Mouse (Mus musculus): ENCODE results near the gene BC107364.
"Not testable (repeated sequence)": the region's sequence is repeated elsewhere in the genome, so short reads cannot be mapped to it uniquely, and the experiment has no call there.

The BC107364 gene

GRCm38 (mm10) chr3:96486064-96486827 is 34.1 kb upstream of the BC107364 start:
- DNase-seq (ENCODE audit: low read depth in 1 of 2, low spot score in 2 of 2) = not testable (repeated sequence)

- DNase-seq (ENCODE audit: low read depth in 1 of 2, low spot score in 2 of 2) = no peak
Measured at GRCm38 (mm10) chr3:96485361-96485760, 33.3 kb upstream of the BC107364 start.

GRCm38 (mm10) chr3:96484921-96485320 is 32.8 kb upstream of the BC107364 start:
- no peak for DNase-seq (ENCODE audit: low read depth in 1 of 2, low spot score in 2 of 2)

- no peak for DNase-seq (ENCODE audit: low read depth in 1 of 2, low spot score in 2 of 2)
Measured at GRCm38 (mm10) chr3:96483946-96484345, 31.8 kb upstream of the BC107364 start.

GRCm38 (mm10) chr3:96483044-96483443 is 30.9 kb upstream of the BC107364 start:
- DNase-seq (ENCODE audit: low read depth in 1 of 2, low spot score in 2 of 2) = not testable (repeated sequence)

GRCm38 (mm10) chr3:96482451-96482850 is 30.3 kb upstream of the BC107364 start:
- no peak for DNase-seq (ENCODE audit: low read depth in 1 of 2, low spot score in 2 of 2)

GRCm38 (mm10) chr3:96481856-96482255 is 29.8 kb upstream of the BC107364 start:
- DNase-seq (ENCODE audit: low read depth in 1 of 2, low spot score in 2 of 2) = no peak

- DNase-seq (ENCODE audit: low read depth in 1 of 2, low spot score in 2 of 2) = no peak
Measured at GRCm38 (mm10) chr3:96480684-96481270, 28.7 kb upstream of the BC107364 start.

GRCm38 (mm10) chr3:96479249-96479648 is 27.1 kb upstream of the BC107364 start:
- no peak for DNase-seq (ENCODE audit: low read depth in 1 of 2, low spot score in 2 of 2)

- DNase-seq (ENCODE audit: low read depth in 1 of 2, low spot score in 2 of 2) = no peak
Measured at GRCm38 (mm10) chr3:96477558-96477957, 25.5 kb upstream of the BC107364 start.

GRCm38 (mm10) chr3:96477084-96477483 is 25.0 kb upstream of the BC107364 start:
- no peak for DNase-seq (ENCODE audit: low read depth in 1 of 2, low spot score in 2 of 2)

- no peak for DNase-seq (ENCODE audit: low read depth in 1 of 2, low spot score in 2 of 2)
Measured at GRCm38 (mm10) chr3:96474909-96475655, 23.0 kb upstream of the BC107364 start.

- DNase-seq (ENCODE audit: low read depth in 1 of 2, low spot score in 2 of 2) = not testable (repeated sequence)
Measured at GRCm38 (mm10) chr3:96473556-96473955, 21.4 kb upstream of the BC107364 start.

- no peak for DNase-seq (ENCODE audit: low read depth in 1 of 2, low spot score in 2 of 2)
Measured at GRCm38 (mm10) chr3:96472066-96472465, 20.0 kb upstream of the BC107364 start.

- DNase-seq (ENCODE audit: low read depth in 1 of 2, low spot score in 2 of 2) = no peak
Measured at GRCm38 (mm10) chr3:96469626-96470025, 17.5 kb upstream of the BC107364 start.

GRCm38 (mm10) chr3:96468335-96468734 is 16.2 kb upstream of the BC107364 start:
- DNase-seq (ENCODE audit: low read depth in 1 of 2, low spot score in 2 of 2) = not testable (repeated sequence)

GRCm38 (mm10) chr3:96467641-96468040 is 15.5 kb upstream of the BC107364 start:
- no peak for DNase-seq (ENCODE audit: low read depth in 1 of 2, low spot score in 2 of 2)

- DNase-seq (ENCODE audit: low read depth in 1 of 2, low spot score in 2 of 2) = no peak
Measured at GRCm38 (mm10) chr3:96463891-96464290, 11.8 kb upstream of the BC107364 start.

GRCm38 (mm10) chr3:96460568-96460870 is 8.4 kb upstream of the BC107364 start:
- not testable (repeated sequence) for DNase-seq (ENCODE audit: low read depth in 1 of 2, low spot score in 2 of 2)

GRCm38 (mm10) chr3:96459757-96460567 is 7.9 kb upstream of the BC107364 start:
- not testable (repeated sequence) for DNase-seq (ENCODE audit: low read depth in 1 of 2, low spot score in 2 of 2)

GRCm38 (mm10) chr3:96458886-96459439 is 6.9 kb upstream of the BC107364 start:
- not testable (repeated sequence) for DNase-seq (ENCODE audit: low read depth in 1 of 2, low spot score in 2 of 2)

Measured in monocyte, adult 2 months (primary cell).